Mouse (Mus musculus) neural tube, embryonic 15.5 days (tissue): ENCODE data around the gene Ctbs. TPM values are rescaled to one million over a fixed set of nuclear protein-coding genes. Genes with fewer than 3 reads are reported as not detected.

Experiments used
- ATAC-seq: fragments of 200-750 bp; cut with Nextera tagmentation; 2 replicates; pipeline ENCODE4 v1.8.0; 2017; ENCODE audit warnings: mild to moderate bottlenecking, moderate TSS enrichment, moderate library complexity; ENCODE audit not compliant: low FRiP score
- H3K27ac ChIP-seq: fragments of 300-500 bp; sonication (generic); replicated peaks from 2 replicates; pipeline ENCODE4 v1.5.1; 2015; ENCODE audit warnings: mild to moderate bottlenecking, inconsistent platforms
- H3K27me3 ChIP-seq: fragments of 300-500 bp; sonication (generic); replicated peaks from 2 replicates; pipeline ENCODE4 v1.6.1; 2015; ENCODE audit warnings: inconsistent platforms
- H3K36me3 ChIP-seq: fragments of 300-500 bp; sonication (generic); 2 replicates; pipeline ENCODE4 v1.6.1; 2015; ENCODE audit warnings: inconsistent platforms
- H3K4me1 ChIP-seq: fragments of 300-500 bp; sonication (generic); 2 replicates; pipeline ENCODE4 v1.6.1; 2015; ENCODE audit warnings: inconsistent platforms
- H3K4me2 ChIP-seq: fragments of 300-500 bp; sonication (generic); 2 replicates; pipeline ENCODE4 v1.6.1; 2015; ENCODE audit warnings: inconsistent platforms, mild to moderate bottlenecking, moderate library complexity
- H3K4me3 ChIP-seq: fragments of 300-500 bp; sonication (generic); replicated peaks from 2 replicates; pipeline ENCODE4 v1.5.1; 2015; ENCODE audit warnings: mild to moderate bottlenecking, inconsistent platforms
- H3K9ac ChIP-seq: fragments of 300-500 bp; sonication (generic); replicated peaks from 2 replicates; pipeline ENCODE4 v1.6.1; 2015; ENCODE audit warnings: mild to moderate bottlenecking, inconsistent platforms
- H3K9me3 ChIP-seq: fragments of 300-500 bp; sonication (generic); replicated peaks from 2 replicates; pipeline ENCODE4 v1.6.1; 2016; ENCODE audit warnings: inconsistent platforms
- WGBS: fragments of 180-500 bp; shearing (Covaris S2); methylation state at CpG from one replicate; pipeline ENCODE4 v1.1.7; 2015; ENCODE audit warnings: mixed read lengths; 5-methylcytosine and 5-hydroxymethylcytosine counted together
- polyA plus RNA-seq: library from polyadenylated mRNA; unstranded; fragments of >200 nt; fragmentation: Nextera tagmentation; extraction: Ambion mirVana; gene quantifications from 2 replicates; pipeline ENCODE4 v1.2.1, GENCODE M21; 2015

Gene Ctbs
- polyA plus RNA-seq, 1 experiment from 2014 or later = 5.7 TPM

DNA sequence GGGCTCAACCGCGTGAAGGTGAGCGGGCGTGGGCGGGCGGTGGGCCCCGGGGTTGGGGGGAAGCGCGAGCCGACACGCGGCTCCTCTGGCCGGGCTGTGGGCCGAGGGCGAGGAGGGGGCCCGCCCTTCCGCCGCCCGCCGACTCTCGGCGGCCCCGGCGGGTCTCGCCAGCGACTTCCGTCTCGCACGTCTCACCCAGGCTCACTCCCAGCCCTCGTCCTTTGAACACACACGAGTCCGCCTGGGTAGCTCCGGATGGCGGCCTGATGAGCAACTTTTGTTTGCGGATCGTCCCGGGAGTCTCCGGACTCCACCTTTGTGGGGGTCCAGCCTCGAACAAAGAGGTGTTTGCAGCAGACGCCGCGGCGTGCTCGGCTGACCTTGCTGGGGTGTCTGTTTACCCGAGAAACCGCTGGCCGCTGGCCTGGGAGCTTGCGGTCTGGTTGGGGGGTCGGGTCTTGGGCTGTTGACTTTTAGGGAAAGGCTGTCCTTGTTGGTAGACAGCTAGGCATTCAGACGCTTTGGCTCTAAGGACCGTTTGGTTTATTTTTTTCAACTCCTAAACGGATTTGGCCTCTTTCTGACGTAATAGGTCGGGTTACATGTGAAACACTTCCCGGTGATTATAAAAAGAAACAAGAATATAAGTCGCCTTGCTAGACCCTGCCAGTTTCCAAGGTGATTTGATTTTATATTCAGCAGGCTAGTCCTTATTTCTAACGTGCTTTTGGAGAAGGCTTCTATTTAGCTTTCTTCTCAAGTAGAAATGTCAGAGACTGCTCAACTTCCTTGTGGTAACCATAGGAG is 50.6 kb downstream of the Ctbs start:
- 1% methylated on average over 47 of the region's 57 CpGs for WGBS
- H3K9me3 ChIP-seq = no peaks in the 10 kb centered on the region
- no peaks in the 10 kb centered on the region for H3K27me3 ChIP-seq
- peaks cover 11% of the 10 kb centered on the region for H3K4me1 ChIP-seq
- peak overlapping the region; percentile 80 for H3K27ac ChIP-seq
- H3K4me2 ChIP-seq = peak overlapping the region; percentile 71
- H3K4me3 ChIP-seq = peak overlapping the region; percentile 67
- H3K36me3 ChIP-seq = peaks cover 11% of the 10 kb centered on the region
- H3K9ac ChIP-seq = peak overlapping the region; percentile 66
- peak; percentile 80 for ATAC-seq

DNA sequence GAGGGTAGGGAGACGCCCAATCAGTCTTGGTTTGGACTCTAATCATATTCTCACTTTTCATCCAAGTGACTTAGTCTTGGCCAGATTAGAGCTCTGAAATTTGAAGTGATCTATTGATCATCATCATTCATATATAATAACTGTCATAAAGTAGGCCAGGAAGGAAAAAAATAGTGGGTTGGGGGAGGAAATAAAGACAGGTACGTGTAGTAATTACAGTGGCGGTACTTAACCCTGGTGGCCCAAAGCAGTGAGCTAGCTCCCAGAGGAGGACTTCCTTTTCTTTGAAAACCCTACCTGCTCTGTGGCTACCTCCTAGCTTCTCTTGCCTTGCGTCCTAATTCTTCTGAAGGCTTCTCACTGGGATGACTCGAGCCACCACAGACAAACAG is 51.2 kb downstream of the Ctbs start:
- ATAC-seq = no peak
- H3K4me3 ChIP-seq = peak overlapping the region; percentile 67
- WGBS = 10% methylated on average over 5 of the region's 5 CpGs
- H3K9me3 ChIP-seq = no peaks in the 10 kb centered on the region
- peak overlapping the region; percentile 80 for H3K27ac ChIP-seq
- peaks cover 16% of the 10 kb centered on the region for H3K36me3 ChIP-seq
- H3K9ac ChIP-seq = peak overlapping the region; percentile 66
- H3K4me1 ChIP-seq = peaks cover 11% of the 10 kb centered on the region
- no peaks in the 10 kb centered on the region for H3K27me3 ChIP-seq
- H3K4me2 ChIP-seq = peak overlapping the region; percentile 71

DNA sequence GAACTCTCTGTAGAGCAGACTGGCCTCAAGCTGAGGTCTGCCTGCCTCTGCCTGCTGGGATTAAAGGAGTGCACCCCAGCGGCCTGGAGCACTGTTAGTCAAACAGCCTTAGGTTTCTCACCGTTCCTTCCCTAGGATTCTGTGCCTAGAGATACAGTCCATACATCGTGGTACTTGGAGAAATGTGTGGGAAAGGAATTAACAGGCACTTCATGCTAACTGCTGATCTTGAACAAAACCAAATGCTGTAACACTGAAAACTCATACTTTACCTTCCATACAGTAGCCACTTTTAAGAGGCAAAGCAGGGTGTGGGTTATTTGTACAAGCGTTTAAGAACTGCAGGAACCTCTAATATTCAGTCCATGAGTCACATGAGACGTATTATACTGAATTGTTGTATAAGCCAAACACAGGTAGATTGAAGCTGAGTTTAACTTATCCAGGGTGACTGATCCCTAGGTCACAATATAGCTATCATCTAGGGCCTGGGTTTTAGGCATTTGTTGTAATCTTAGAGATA is 52.1 kb downstream of the Ctbs start:
- H3K4me3 ChIP-seq = peak overlapping the region; percentile 67
- WGBS = 62% methylated on average over 5 of the region's 5 CpGs
- H3K4me2 ChIP-seq = peak overlapping the region; percentile 71
- no peaks in the 10 kb centered on the region for H3K27me3 ChIP-seq
- peaks cover 22% of the 10 kb centered on the region for H3K36me3 ChIP-seq
- H3K27ac ChIP-seq = no peak overlapping the region
- H3K4me1 ChIP-seq = peaks cover 11% of the 10 kb centered on the region
- no peaks in the 10 kb centered on the region for H3K9me3 ChIP-seq
- ATAC-seq = no peak
- H3K9ac ChIP-seq = no peak overlapping the region

DNA sequence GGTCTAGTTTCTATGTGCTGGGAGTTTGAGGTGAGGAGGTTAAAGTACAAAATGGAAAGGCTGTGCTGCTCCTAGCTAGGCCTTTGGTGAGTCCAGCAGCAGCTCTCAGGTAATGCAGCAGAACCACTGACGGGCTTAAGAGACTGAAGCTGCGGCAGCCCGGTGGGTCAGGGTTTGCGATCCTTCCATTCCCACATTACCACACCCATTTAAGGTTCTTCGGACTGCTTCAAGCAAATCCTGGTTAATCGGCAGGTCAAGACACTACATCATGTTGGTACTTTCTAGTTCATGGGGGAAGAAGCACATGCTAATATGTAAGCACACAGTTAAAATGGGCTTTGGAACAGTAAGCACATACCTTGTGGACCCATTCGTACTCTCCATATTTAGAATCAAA is 57.1 kb downstream of the Ctbs start:
- Histone ChIP-seq H3K9ac (no peak overlapping the region), H3K4me1 (no peaks in the 10 kb centered on the region; the same call in 1 of the 2 replicates), H3K9me3 (no peaks in the 10 kb centered on the region), H3K27me3 (no peaks in the 10 kb centered on the region), H3K4me3 (no peak overlapping the region), H3K36me3 (peaks cover 58% of the 10 kb centered on the region), H3K27ac (no peak overlapping the region), H3K4me2 (no peak overlapping the region)
- ATAC-seq = no peak
- WGBS = 94% methylated on average over 7 of the region's 7 CpGs

Other genes with a start within 250 kb of the Ctbs start
- gene Lpar3, start 228.8 kb upstream of the Ctbs start, polyA plus RNA-seq = 0.78 and 1.3 TPM in 2 replicates
- gene Ssx2ip, start 45.2 kb upstream of the Ctbs start, polyA plus RNA-seq = 16.7 and 19.3 TPM in 2 replicates
- 4.3 and 5.6 TPM in 2 replicates for gene Spata1, start 50.0 kb downstream of the Ctbs start, polyA plus RNA-seq
- 363 and 428 TPM in 2 replicates for gene Gng5, start 50.0 kb downstream of the Ctbs start, polyA plus RNA-seq
- gene Rpf1, start 71.6 kb downstream of the Ctbs start, polyA plus RNA-seq = 35.2 and 40.6 TPM in 2 replicates
- gene Uox, start 120.6 kb downstream of the Ctbs start, polyA plus RNA-seq = 0.15 TPM in 1 of 2 replicates, not detected in the other
- not detected in 2 replicates for gene Dnase2b, start 165.8 kb downstream of the Ctbs start, polyA plus RNA-seq
- gene 4930503B20Rik, start 201.5 kb downstream of the Ctbs start, polyA plus RNA-seq = not detected in 2 replicates
- 0.46 and 0.63 TPM in 2 replicates for gene Samd13, start 235.8 kb downstream of the Ctbs start, polyA plus RNA-seq